Mouse (Mus musculus): Measurements from ENCODE around the gene Cnnm1. TPM values are rescaled to one million over a fixed set of nuclear protein-coding genes. Genes with fewer than 3 reads are reported as not detected.

Gene Cnnm1
- polyA plus RNA-seq, 1 experiment from 2014 or later, result 0.05 TPM

GRCm38 (mm10) chr19:43442906-43443305, 2.7 kb downstream of the Cnnm1 start:
- Histone ChIP-seq H3K4me2 (no peak overlapping the region), H3K27ac (no peak overlapping the region), H3K27me3 (peaks cover 59% of the 10 kb centered on the region), H3K4me1 (replicated peaks) (peaks cover 18% of the 10 kb centered on the region), H3K9me3 (replicated peaks) (no peaks in the 10 kb centered on the region), H3K4me3 (no peak overlapping the region), H3K9ac (no peak overlapping the region), H3K36me3 (no peaks in the 10 kb centered on the region)
- 83% methylated on average over 5 of the region's 5 CpGs for WGBS
- ATAC-seq (replicated peaks; ENCODE audit: insufficient number of reproducible peaks, insufficient read depth, low FRiP score, low read depth), result no peak

GRCm38 (mm10) chr19:43444636-43445205, 4.5 kb downstream of the Cnnm1 start:
- no peak for ATAC-seq (replicated peaks; ENCODE audit: insufficient number of reproducible peaks, insufficient read depth, low FRiP score, low read depth)
- 67% methylated on average over 6 of the region's 6 CpGs for WGBS
- no peaks in the 10 kb centered on the region for H3K9me3 ChIP-seq (replicated peaks)
- peaks cover 18% of the 10 kb centered on the region for H3K4me1 ChIP-seq (replicated peaks)
- no peak overlapping the region for H3K9ac ChIP-seq
- no peak overlapping the region for H3K4me2 ChIP-seq
- no peaks in the 10 kb centered on the region for H3K36me3 ChIP-seq
- peaks cover 42% of the 10 kb centered on the region for H3K27me3 ChIP-seq
- H3K27ac ChIP-seq, result no peak overlapping the region
- no peak overlapping the region for H3K4me3 ChIP-seq

- ATAC-seq (replicated peaks; ENCODE audit: insufficient number of reproducible peaks, insufficient read depth, low FRiP score, low read depth), result no peak
- no peak overlapping the region for H3K27ac ChIP-seq
- WGBS, result 83% methylated on average over 10 of the region's 10 CpGs
- H3K9me3 ChIP-seq (replicated peaks), result no peaks in the 10 kb centered on the region
- H3K4me1 ChIP-seq (replicated peaks), result no peaks in the 10 kb centered on the region
- 0 out of 2 replicates have a peak, but pooled peaks cover 3% of the 10 kb centered on the region for H3K27me3 ChIP-seq
- no peak overlapping the region for H3K4me2 ChIP-seq
- H3K9ac ChIP-seq, result no peak overlapping the region
- no peak overlapping the region for H3K4me3 ChIP-seq
- H3K36me3 ChIP-seq, result no peaks in the 10 kb centered on the region
Measured at GRCm38 (mm10) chr19:43451563-43451962, 11.3 kb downstream of the Cnnm1 start.

- no peaks in the 10 kb centered on the region for H3K36me3 ChIP-seq
- H3K27me3 ChIP-seq, result 0 out of 2 replicates have a peak, but pooled peaks cover 3% of the 10 kb centered on the region
- H3K9me3 ChIP-seq (replicated peaks), result no peaks in the 10 kb centered on the region
- no peak overlapping the region for H3K4me3 ChIP-seq
- no peak for ATAC-seq (replicated peaks; ENCODE audit: insufficient number of reproducible peaks, insufficient read depth, low FRiP score, low read depth)
- H3K4me1 ChIP-seq (replicated peaks), result no peaks in the 10 kb centered on the region
- no peak overlapping the region for H3K9ac ChIP-seq
- no peak overlapping the region for H3K27ac ChIP-seq
- 73% methylated on average over 5 of the region's 5 CpGs for WGBS
- H3K4me2 ChIP-seq, result no peak overlapping the region
Measured at GRCm38 (mm10) chr19:43452176-43452575, 11.9 kb downstream of the Cnnm1 start.

GRCm38 (mm10) chr19:43453025-43453424, 12.8 kb downstream of the Cnnm1 start:
- 53% methylated on average over 4 of the region's 4 CpGs for WGBS

GRCm38 (mm10) chr19:43459948-43460347, 19.7 kb downstream of the Cnnm1 start:
- Histone ChIP-seq H3K4me3 (no peak overlapping the region), H3K9ac (no peak overlapping the region), H3K4me1 (replicated peaks) (no peaks in the 10 kb centered on the region), H3K4me2 (no peak overlapping the region), H3K27ac (no peak overlapping the region), H3K9me3 (replicated peaks) (no peaks in the 10 kb centered on the region), H3K36me3 (no peaks in the 10 kb centered on the region), H3K27me3 (0 out of 2 replicates have a peak, but pooled peaks cover 3% of the 10 kb centered on the region)
- no peak for ATAC-seq (replicated peaks; ENCODE audit: insufficient number of reproducible peaks, insufficient read depth, low FRiP score, low read depth)
- 62% methylated on average over 4 of the region's 4 CpGs for WGBS

More at GRCm38 (mm10) chr19:43453025-43453424, 12.8 kb downstream of the Cnnm1 start:
- Histone ChIP-seq H3K36me3 (no peaks in the 10 kb centered on the region), H3K9ac (no peak overlapping the region), H3K27ac (no peak overlapping the region), H3K4me1 (replicated peaks) (no peaks in the 10 kb centered on the region), H3K4me2 (no peak overlapping the region), H3K9me3 (replicated peaks) (no peaks in the 10 kb centered on the region), H3K27me3 (0 out of 2 replicates have a peak, but pooled peaks cover 3% of the 10 kb centered on the region), H3K4me3 (no peak overlapping the region)
- no peak for ATAC-seq (replicated peaks; ENCODE audit: insufficient number of reproducible peaks, insufficient read depth, low FRiP score, low read depth)

GRCm38 (mm10) chr19:43460481-43460880, 20.2 kb downstream of the Cnnm1 start:
- Histone ChIP-seq H3K36me3 (no peaks in the 10 kb centered on the region), H3K9ac (no peak overlapping the region), H3K4me3 (no peak overlapping the region), H3K4me1 (replicated peaks) (no peaks in the 10 kb centered on the region), H3K27me3 (0 out of 2 replicates have a peak, but pooled peaks cover under 1% of the 10 kb centered on the region), H3K9me3 (replicated peaks) (no peaks in the 10 kb centered on the region), H3K27ac (no peak overlapping the region), H3K4me2 (no peak overlapping the region)
- WGBS, result 82% methylated on average over 12 of the region's 12 CpGs
- no peak for ATAC-seq (replicated peaks; ENCODE audit: insufficient number of reproducible peaks, insufficient read depth, low FRiP score, low read depth)

- 86% methylated on average over 3 of the region's 3 CpGs for WGBS
- Histone ChIP-seq H3K27me3 (no peaks in the 10 kb centered on the region), H3K4me2 (no peak overlapping the region)
Measured at GRCm38 (mm10) chr19:43462141-43462540, 21.9 kb downstream of the Cnnm1 start.

GRCm38 (mm10) chr19:43463546-43464293, 23.5 kb downstream of the Cnnm1 start:
- H3K4me1 ChIP-seq (replicated peaks), result no peaks in the 10 kb centered on the region
- H3K9me3 ChIP-seq (replicated peaks), result no peaks in the 10 kb centered on the region
- H3K4me3 ChIP-seq, result no peak overlapping the region
- no peak overlapping the region for H3K27ac ChIP-seq
- no peaks in the 10 kb centered on the region for H3K36me3 ChIP-seq
- no peak for ATAC-seq (replicated peaks; ENCODE audit: insufficient number of reproducible peaks, insufficient read depth, low FRiP score, low read depth)
- H3K4me2 ChIP-seq, result no peak overlapping the region
- WGBS, result 77% methylated on average over 7 of the region's 7 CpGs
- no peak overlapping the region for H3K9ac ChIP-seq
- H3K27me3 ChIP-seq, result no peaks in the 10 kb centered on the region

More at GRCm38 (mm10) chr19:43462141-43462540, 21.9 kb downstream of the Cnnm1 start:
- ATAC-seq (replicated peaks; ENCODE audit: insufficient number of reproducible peaks, insufficient read depth, low FRiP score, low read depth), result no peak
- Histone ChIP-seq H3K4me3 (no peak overlapping the region), H3K4me1 (replicated peaks) (no peaks in the 10 kb centered on the region), H3K27ac (no peak overlapping the region), H3K36me3 (no peaks in the 10 kb centered on the region), H3K9me3 (replicated peaks) (no peaks in the 10 kb centered on the region), H3K9ac (no peak overlapping the region)

- Histone ChIP-seq H3K9ac (no peak overlapping the region), H3K4me1 (replicated peaks) (no peaks in the 10 kb centered on the region), H3K9me3 (replicated peaks) (no peaks in the 10 kb centered on the region), H3K36me3 (no peaks in the 10 kb centered on the region), H3K4me3 (no peak overlapping the region), H3K4me2 (no peak overlapping the region), H3K27me3 (no peaks in the 10 kb centered on the region), H3K27ac (no peak overlapping the region)
- ATAC-seq (replicated peaks; ENCODE audit: insufficient number of reproducible peaks, insufficient read depth, low FRiP score, low read depth), result no peak
- WGBS, result 75% methylated on average over 3 of the region's 3 CpGs
Measured at GRCm38 (mm10) chr19:43464294-43464687, 24.1 kb downstream of the Cnnm1 start.

GRCm38 (mm10) chr19:43465076-43465475, 24.8 kb downstream of the Cnnm1 start:
- Histone ChIP-seq H3K9me3 (replicated peaks) (no peaks in the 10 kb centered on the region), H3K4me3 (no peak overlapping the region), H3K9ac (no peak overlapping the region), H3K4me2 (no peak overlapping the region), H3K27me3 (no peaks in the 10 kb centered on the region), H3K4me1 (replicated peaks) (no peaks in the 10 kb centered on the region), H3K27ac (no peak overlapping the region), H3K36me3 (no peaks in the 10 kb centered on the region)
- no peak for ATAC-seq (replicated peaks; ENCODE audit: insufficient number of reproducible peaks, insufficient read depth, low FRiP score, low read depth)
- WGBS, result 84% methylated on average over 11 of the region's 11 CpGs
